Mouse (Mus musculus): ENCODE results near the gene Mybph.

DNA sequence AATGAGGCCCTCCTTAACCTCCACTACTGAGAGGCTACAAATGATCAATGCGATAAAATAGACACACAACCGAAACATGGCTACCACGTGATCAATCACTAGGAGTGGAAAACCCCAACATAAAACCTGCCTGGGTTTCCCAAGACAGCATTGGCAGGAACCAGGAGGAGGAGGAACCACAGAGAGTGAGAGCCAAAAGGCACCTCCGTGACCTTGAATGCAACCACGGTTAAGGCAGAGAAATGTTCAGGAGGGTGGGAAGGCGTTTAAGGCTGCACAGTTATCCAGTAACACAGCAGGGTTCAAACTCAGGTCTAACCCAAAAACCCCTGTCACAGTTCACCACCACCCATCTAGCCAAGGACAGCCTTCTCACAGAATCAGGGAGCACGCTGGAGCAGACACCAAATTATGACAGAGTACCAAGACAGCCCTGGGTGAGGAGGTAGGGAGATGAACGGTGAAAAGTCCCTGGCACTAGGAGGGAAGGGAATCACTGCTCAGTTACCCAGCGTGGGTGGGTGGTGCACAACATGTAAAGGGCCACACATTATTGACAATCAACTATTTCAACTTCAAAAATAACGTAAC, 37.5 kb downstream of the Mybph start:
- no peak for TF ChIP-seq CTCF (IDR thresholded peaks at IDR 0.05 in 2 of 3, conservative IDR thresholded peaks at IDR 0.05 in 1 of 3; ENCODE audit: control insufficient read depth in 1 of 3, insufficient read depth in 1 of 3, low read depth in 2 of 3, low read length in 3 of 3, poor library complexity in 1 of 3, severe bottlenecking in 1 of 3)
- TF ChIP-seq E2F4 (IDR thresholded peaks at IDR 0.05; ENCODE audit: borderline replicate concordance, low read depth, low read length), result no peak
- no peak for TF ChIP-seq BHLHE40 (IDR thresholded peaks at IDR 0.05; ENCODE audit: borderline replicate concordance, low read depth, low read length)
- TF ChIP-seq EP300 (IDR thresholded peaks at IDR 0.05; ENCODE audit: low read depth in 1 of 2, low read length in 2 of 2), result no peak
- no peak for TF ChIP-seq POLR2A (IDR thresholded peaks at IDR 0.05; ENCODE audit: control insufficient read depth in 1 of 2, insufficient read depth in 1 of 2, low read depth in 1 of 2, low read length in 2 of 2, poor library complexity in 1 of 2)
- no peak for TF ChIP-seq KAT2A (conservative IDR thresholded peaks at IDR 0.05; ENCODE audit: low read depth, low read length)
- no peak for TF ChIP-seq POLR2AphosphoS2 (IDR thresholded peaks at IDR 0.05; ENCODE audit: low read length)
- TF ChIP-seq ZNF384 (IDR thresholded peaks at IDR 0.05; ENCODE audit: low read depth, low read length), result no peak
- TF ChIP-seq MAZ (IDR thresholded peaks at IDR 0.05; ENCODE audit: low read depth, low read length), result no peak
- no peak for TF ChIP-seq MAX (IDR thresholded peaks at IDR 0.05; ENCODE audit: low read length)
- no peak for TF ChIP-seq HCFC1 (IDR thresholded peaks at IDR 0.05; ENCODE audit: low read depth, low read length)
- TF ChIP-seq GATA1 (IDR thresholded peaks at IDR 0.05; ENCODE audit: low read depth, low read length), result no peak
